Mouse (Mus musculus) bone marrow macrophage, adult 2 months (primary cell): Measurements from ENCODE around the gene Prune1.

Experiments used
- CTCF ChIP-seq: IDR thresholded peaks from 2 replicates; pipeline ENCODE4 v1.5.1; 2012; ENCODE audit warnings: low read depth, mild to moderate bottlenecking, low read length, moderate library complexity
- POLR2A ChIP-seq: IDR thresholded peaks from 2 replicates; pipeline ENCODE4 v1.6.1; 2012; ENCODE audit warnings: mild to moderate bottlenecking, low read depth, low read length, borderline replicate concordance

DNA sequence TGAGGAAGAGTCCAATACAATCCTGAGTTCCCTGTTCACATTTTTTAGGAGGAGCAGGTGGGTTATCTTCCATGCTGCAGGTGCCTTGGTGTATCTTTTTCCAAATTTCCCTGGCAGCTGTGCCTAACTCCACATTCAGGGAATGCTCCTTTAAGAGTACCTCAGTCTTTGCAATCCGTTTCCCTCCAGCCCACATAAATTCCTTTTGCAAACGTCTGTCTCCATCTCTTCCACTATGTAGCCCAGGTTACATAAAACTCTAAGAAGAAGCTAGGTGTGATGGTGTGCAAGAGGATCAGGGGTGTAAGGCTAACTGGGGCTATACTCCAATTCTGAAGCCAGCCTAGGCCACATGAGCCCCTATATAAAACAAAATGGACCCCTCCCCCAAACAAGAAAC is 38.8 kb downstream of the Prune1 start:
- TF ChIP-seq CTCF (no peak), POLR2A (no peak)
